16 mouse cellular contexts compared by ENCODE assay signal in genomic region chr15:48976176-48976575, GRCm38 (mm10).
"Had no signal": no experiment of that assay in that cellular context is flagged by ENCODE, and none has a peak within 500 bp of the region (broad histone marks: within the 10 kb centered on the region; RNA-seq: fewer than 3 reads in every experiment).

No protein-coding gene starts in this region.

- H3K36me3 ChIP-seq: neural tube, embryonic 13.5 days; neural tube, embryonic 15.5 days; stomach, embryonic 15.5 days had no signal

- H3K27ac ChIP-seq: neural tube, embryonic 13.5 days; neural tube, embryonic 15.5 days; stomach, embryonic 15.5 days; stomach, postnatal 0 days had no signal

- H3K9me3 ChIP-seq: neural tube, embryonic 13.5 days; neural tube, embryonic 15.5 days; stomach, embryonic 15.5 days had no signal

- H3K27me3 ChIP-seq: neural tube, embryonic 13.5 days; neural tube, embryonic 15.5 days; stomach, embryonic 15.5 days had no signal

- H3K9ac ChIP-seq: neural tube, embryonic 13.5 days; neural tube, embryonic 15.5 days; stomach, embryonic 15.5 days had no signal

- DNase-seq: retina, postnatal 1 day; right cerebral cortex, adult 18-20 months; right cerebral cortex, postnatal 14 days; right cerebral cortex, postnatal 25 days; right cerebral cortex, postnatal 4 days; spleen, adult 18-20 months; thymus, adult 18-20 months; thymus, adult 2 months; thymus, postnatal 14 days; thymus, postnatal 25 days; thymus, postnatal 36 days; thymus, postnatal 4 days had no signal

- H3K4me2 ChIP-seq: neural tube, embryonic 13.5 days; neural tube, embryonic 15.5 days; stomach, embryonic 15.5 days had no signal

- H3K4me1 ChIP-seq: neural tube, embryonic 13.5 days; neural tube, embryonic 15.5 days; stomach, embryonic 15.5 days had no signal

- H3K4me3 ChIP-seq: neural tube, embryonic 13.5 days; neural tube, embryonic 15.5 days; stomach, embryonic 15.5 days had no signal
